ENCODE assay signal across 7 mouse cellular contexts in genomic region chr9:122117692-122118529, GRCm38 (mm10). TPM values are rescaled to one million over a fixed set of nuclear protein-coding genes. Genes with fewer than 3 reads are reported as not detected.
A peak's percentile ranks its signal among the peaks of the same experiment; 100 is the strongest.
DNase-seq lines count a peak whose midpoint lies in the region; ATAC-seq and TF ChIP-seq lines count a peak whose summit lies in the region.

No protein-coding gene starts in this region.

- H3K9ac ChIP-seq in heart, embryonic 13.5 days: peak overlapping the region; percentile 99

- H3K4me2 ChIP-seq in heart, embryonic 13.5 days: peak overlapping the region; percentile 91

- H3ac ChIP-seq in C2C12 (ENCODE audit: control insufficient read depth, insufficient read length, low read depth): peak overlapping the region; percentile 75

- H3K79me2 ChIP-seq in C2C12 (ENCODE audit: control insufficient read depth, insufficient read depth): peaks cover 45% of the 10 kb centered on the region

- no peaks in the 10 kb centered on the region for H3K9me3 ChIP-seq in heart, embryonic 13.5 days
- no peaks in the 10 kb centered on the region for H3K9me3 ChIP-seq in midbrain, embryonic 10.5 days (replicated peaks)

- H3K79me3 ChIP-seq in C2C12 (ENCODE audit: low read depth): peaks cover 5% of the 10 kb centered on the region

- ATAC-seq in heart, embryonic 13.5 days (ENCODE audit: extremely low read depth, insufficient number of reproducible peaks, low FRiP score, low TSS enrichment): peak; percentile 21; the same call in 1 of the 2 replicates

- H3K4me1 ChIP-seq in heart, embryonic 13.5 days: peaks cover 48% of the 10 kb centered on the region
- peaks cover 16% of the 10 kb centered on the region for H3K4me1 ChIP-seq in midbrain, embryonic 10.5 days

- 5% methylated on average over 40 of the region's 40 CpGs for WGBS in heart, embryonic 13.5 days
- WGBS in midbrain, embryonic 10.5 days: 5% methylated on average over 40 of the region's 40 CpGs

- peak; percentile 9 for DNase-seq in ES-CJ7 (ENCODE audit: low read depth, low spot score)
- DNase-seq in cerebellum, postnatal 25 days: peak; percentile 66 to 67
- peak; percentile 65 for DNase-seq in kidney, postnatal 10 days
- DNase-seq in midbrain, embryonic 10.5 days (ENCODE audit: low spot score): peak; percentile 44
- peak; percentile 27 to 73 for DNase-seq in spleen, postnatal 4 days (ENCODE audit: low spot score in 2 of 2)

- no peaks in the 10 kb centered on the region for H3K36me3 ChIP-seq in C2C12 (ENCODE audit: control insufficient read depth, insufficient read depth)
- peaks cover 14% of the 10 kb centered on the region; the same call in 1 of the 2 replicates for H3K36me3 ChIP-seq in heart, embryonic 13.5 days
- no peaks in the 10 kb centered on the region for H3K36me3 ChIP-seq in midbrain, embryonic 10.5 days

- H3K27ac ChIP-seq in heart, embryonic 13.5 days (replicated peaks): peak overlapping the region; percentile 93
- H3K27ac ChIP-seq in midbrain, embryonic 10.5 days (replicated peaks): peak overlapping the region; percentile 93

- H3K4me3 ChIP-seq in C2C12 (ENCODE audit: insufficient read depth, poor library complexity, severe bottlenecking): peak overlapping the region; percentile 59
- peak overlapping the region; percentile 94 for H3K4me3 ChIP-seq in heart, embryonic 13.5 days
- H3K4me3 ChIP-seq in midbrain, embryonic 10.5 days: peak overlapping the region; percentile 89

- no peaks in the 10 kb centered on the region for H3K27me3 ChIP-seq in C2C12 (ENCODE audit: control insufficient read depth, insufficient read depth, insufficient read length)
- H3K27me3 ChIP-seq in heart, embryonic 13.5 days (replicated peaks): no peaks in the 10 kb centered on the region
- no peaks in the 10 kb centered on the region for H3K27me3 ChIP-seq in midbrain, embryonic 10.5 days (ENCODE audit: low read depth, poor library complexity, severe bottlenecking)

- TF ChIP-seq CTCF in C2C12 (IDR thresholded peaks at IDR 0.05; ENCODE audit: control insufficient read depth, insufficient read depth, insufficient read length): no peak

TF ChIP-seq in C2C12, 6 proteins besides CTCF, POLR2A, EP300 and RAD21:
- TF ChIP-seq FOSL1 (IDR thresholded peaks at IDR 0.05; ENCODE audit: insufficient read depth, low read length, poor library complexity, severe bottlenecking) (no peak), MYOD1 (IDR thresholded peaks at IDR 0.05; ENCODE audit: control insufficient read depth, insufficient read length, low read depth) (no peak), MAX (IDR thresholded peaks at IDR 0.05) (no peak), MYOG (IDR thresholded peaks at IDR 0.05; ENCODE audit: control insufficient read depth, extremely low read depth, insufficient read length) (no peak), USF1 (IDR thresholded peaks at IDR 0.05; ENCODE audit: low read depth) (no peak), CEBPB (IDR thresholded peaks at IDR 0.05; ENCODE audit: low read depth) (no peak)
TF ChIP-seq in C2C12: peak in this region for 0.

RNA-seq across cellular contexts. Expression of gene Snrk, which starts 0.8 kb away (rescaled TPM):
- polyA plus RNA-seq in C2C12 (2012; fragmentation: generic; extraction: Trizol): 9.8 TPM
- polyA plus RNA-seq in heart, embryonic 13.5 days (2015; fragmentation: Nextera tagmentation; extraction: Ambion mirVana): 38.0 and 39.4 TPM in 2 replicates
- polyA plus RNA-seq in midbrain, embryonic 10.5 days (2016; fragmentation: Nextera tagmentation; extraction: Ambion mirVana): 25.8 and 31.2 TPM in 2 replicates

Comparison
In these comparisons a context has a peak if more than half of its experiments do, and no peak if none do; other contexts are left out.
1. Peak in every context shown above with its lines: DNase-seq, ATAC-seq, H3K4me3 ChIP-seq and H3K27ac ChIP-seq.
2. DNase-seq: peak in every context shown above with its lines; median percentile 66 in cerebellum, postnatal 25 days; 65 in kidney, postnatal 10 days; 50 in spleen, postnatal 4 days; 44 in midbrain, embryonic 10.5 days; 9 in ES-CJ7.